Mouse (Mus musculus): ENCODE results near the gene Rps6kl1. TPM values are rescaled to one million over a fixed set of nuclear protein-coding genes. Genes with fewer than 3 reads are reported as not detected.

Rps6kl1 gene
- polyA plus RNA-seq, 2 experiments: 0.31 to 0.57 TPM

GRCm38 (mm10) chr12:85142803-85143202 is 8.3 kb downstream of the Rps6kl1 start:
- no peak overlapping the region for H3K4me2 ChIP-seq (ENCODE audit: low read depth)
- H3K27ac ChIP-seq: no peak overlapping the region
- DNase-seq (ENCODE audit: low read depth in 3 of 3, low spot score in 3 of 3) (peak; percentile 49 to 59 (median 54)), ATAC-seq (ENCODE audit: insufficient read depth) (no peak)
- H3K9me3 ChIP-seq (ENCODE audit: control insufficient read depth, low read length): no peaks in the 10 kb centered on the region
- H3K4me3 ChIP-seq (ENCODE audit: insufficient read depth in 1 of 2, low read depth in 2 of 2, low read length in 2 of 2): no peak overlapping the region
- no peaks in the 10 kb centered on the region for H3K4me1 ChIP-seq (replicated peaks; ENCODE audit: control insufficient read depth in 2 of 2, insufficient read depth in 2 of 2, low read length in 1 of 2)
- peak; percentile 96 for TF ChIP-seq CTCF (IDR thresholded peaks at IDR 0.05; ENCODE audit: low read depth)
- TF ChIP-seq EP300 (IDR thresholded peaks at IDR 0.05; ENCODE audit: low read depth): no peak
- 19% methylated on average over 4 of the region's 4 CpGs for WGBS (ENCODE audit: insufficient replicate concordance)
- H3K27me3 ChIP-seq (ENCODE audit: control insufficient read depth, insufficient read depth, low read length): 0 out of 2 replicates have a peak, but pooled peaks cover 3% of the 10 kb centered on the region
- H3K36me3 ChIP-seq (replicated peaks; ENCODE audit: control insufficient read depth, insufficient read depth, low read depth): no peaks in the 10 kb centered on the region
- H3K9ac ChIP-seq (replicated peaks): no peak overlapping the region

GRCm38 (mm10) chr12:85141096-85141495 is 10.0 kb downstream of the Rps6kl1 start:
- Histone ChIP-seq H3K9ac (replicated peaks) (no peak overlapping the region), H3K27ac (no peak overlapping the region), H3K27me3 (ENCODE audit: control insufficient read depth, insufficient read depth, low read length) (0 out of 2 replicates have a peak, but pooled peaks cover 3% of the 10 kb centered on the region), H3K36me3 (replicated peaks; ENCODE audit: control insufficient read depth, insufficient read depth, low read depth) (no peaks in the 10 kb centered on the region), H3K4me1 (replicated peaks; ENCODE audit: control insufficient read depth in 2 of 2, insufficient read depth in 2 of 2, low read length in 1 of 2) (no peaks in the 10 kb centered on the region), H3K9me3 (ENCODE audit: control insufficient read depth, low read length) (no peaks in the 10 kb centered on the region), H3K4me2 (ENCODE audit: low read depth) (no peak overlapping the region), H3K4me3 (ENCODE audit: insufficient read depth in 1 of 2, low read depth in 2 of 2, low read length in 2 of 2) (no peak overlapping the region)
- ATAC-seq (ENCODE audit: insufficient read depth) (no peak), DNase-seq (ENCODE audit: low read depth in 3 of 3, low spot score in 3 of 3) (no peak)
- TF ChIP-seq EP300 (IDR thresholded peaks at IDR 0.05; ENCODE audit: low read depth): no peak
- no peak for TF ChIP-seq CTCF (IDR thresholded peaks at IDR 0.05; ENCODE audit: low read depth)
- whole genome bisulfite sequencing (ENCODE audit: insufficient replicate concordance): 62% methylated on average over 6 of the region's 6 CpGs

GRCm38 (mm10) chr12:85140036-85140701 is 10.9 kb downstream of the Rps6kl1 start:
- no peak for TF ChIP-seq CTCF (IDR thresholded peaks at IDR 0.05; ENCODE audit: low read depth)
- no peak for TF ChIP-seq EP300 (IDR thresholded peaks at IDR 0.05; ENCODE audit: low read depth)
- WGBS (ENCODE audit: insufficient replicate concordance): 39% methylated on average over 18 of the region's 18 CpGs
- Histone ChIP-seq H3K36me3 (replicated peaks; ENCODE audit: control insufficient read depth, insufficient read depth, low read depth) (peaks cover 3% of the 10 kb centered on the region), H3K4me1 (replicated peaks; ENCODE audit: control insufficient read depth in 2 of 2, insufficient read depth in 2 of 2, low read length in 1 of 2) (no peaks in the 10 kb centered on the region), H3K27ac (no peak overlapping the region), H3K27me3 (ENCODE audit: control insufficient read depth, insufficient read depth, low read length) (0 out of 2 replicates have a peak, but pooled peaks cover 3% of the 10 kb centered on the region), H3K9me3 (ENCODE audit: control insufficient read depth, low read length) (no peaks in the 10 kb centered on the region), H3K9ac (replicated peaks) (no peak overlapping the region), H3K4me2 (ENCODE audit: low read depth) (no peak overlapping the region), H3K4me3 (ENCODE audit: insufficient read depth in 1 of 2, low read depth in 2 of 2, low read length in 2 of 2) (no peak overlapping the region)
- no peak for ATAC-seq (ENCODE audit: insufficient read depth)
- no peak for DNase-seq (ENCODE audit: low read depth in 3 of 3, low spot score in 3 of 3)

- H3K9ac ChIP-seq (replicated peaks): no peak overlapping the region
- H3K36me3 ChIP-seq (replicated peaks; ENCODE audit: control insufficient read depth, insufficient read depth, low read depth): peaks cover 30% of the 10 kb centered on the region
- H3K27ac ChIP-seq: no peak overlapping the region
- H3K27me3 ChIP-seq (ENCODE audit: control insufficient read depth, insufficient read depth, low read length): 0 out of 2 replicates have a peak, but pooled peaks cover 3% of the 10 kb centered on the region
- H3K4me1 ChIP-seq (replicated peaks; ENCODE audit: control insufficient read depth in 2 of 2, insufficient read depth in 2 of 2, low read length in 1 of 2): no peaks in the 10 kb centered on the region
- DNase-seq (ENCODE audit: low read depth in 3 of 3, low spot score in 3 of 3) (no peak), ATAC-seq (ENCODE audit: insufficient read depth) (no peak)
- 80% methylated on average over 4 of the region's 4 CpGs for WGBS (ENCODE audit: insufficient replicate concordance)
- no peak overlapping the region for H3K4me2 ChIP-seq (ENCODE audit: low read depth)
- no peaks in the 10 kb centered on the region for H3K9me3 ChIP-seq (ENCODE audit: control insufficient read depth, low read length)
- TF ChIP-seq EP300 (IDR thresholded peaks at IDR 0.05; ENCODE audit: low read depth): no peak
- TF ChIP-seq CTCF (IDR thresholded peaks at IDR 0.05; ENCODE audit: low read depth): peak; percentile 29
- no peak overlapping the region for H3K4me3 ChIP-seq (ENCODE audit: insufficient read depth in 1 of 2, low read depth in 2 of 2, low read length in 2 of 2)
These were observed 14.4 kb downstream of the Rps6kl1 start for GRCm38 (mm10) chr12:85136627-85137026.

GRCm38 (mm10) chr12:85135513-85136470 is 15.3 kb downstream of the Rps6kl1 start:
- ATAC-seq (ENCODE audit: insufficient read depth) (peak; percentile 16), DNase-seq (ENCODE audit: low read depth in 3 of 3, low spot score in 3 of 3) (no peak)
- Histone ChIP-seq H3K27ac (no peak overlapping the region), H3K9me3 (ENCODE audit: control insufficient read depth, low read length) (no peaks in the 10 kb centered on the region), H3K27me3 (ENCODE audit: control insufficient read depth, insufficient read depth, low read length) (0 out of 2 replicates have a peak, but pooled peaks cover 3% of the 10 kb centered on the region), H3K9ac (replicated peaks) (no peak overlapping the region), H3K4me3 (ENCODE audit: insufficient read depth in 1 of 2, low read depth in 2 of 2, low read length in 2 of 2) (no peak overlapping the region), H3K4me2 (ENCODE audit: low read depth) (no peak overlapping the region), H3K36me3 (replicated peaks; ENCODE audit: control insufficient read depth, insufficient read depth, low read depth) (peaks cover 38% of the 10 kb centered on the region), H3K4me1 (replicated peaks; ENCODE audit: control insufficient read depth in 2 of 2, insufficient read depth in 2 of 2, low read length in 1 of 2) (no peaks in the 10 kb centered on the region)
- WGBS (ENCODE audit: insufficient replicate concordance): 80% methylated on average over 19 of the region's 19 CpGs
- TF ChIP-seq CTCF (IDR thresholded peaks at IDR 0.05; ENCODE audit: low read depth) (no peak), EP300 (IDR thresholded peaks at IDR 0.05; ENCODE audit: low read depth) (no peak)

All from liver, embryonic 14.5 days (tissue).